Comparison of ENCODE assay signal across 16 mouse cellular contexts in the genomic region with DNA sequence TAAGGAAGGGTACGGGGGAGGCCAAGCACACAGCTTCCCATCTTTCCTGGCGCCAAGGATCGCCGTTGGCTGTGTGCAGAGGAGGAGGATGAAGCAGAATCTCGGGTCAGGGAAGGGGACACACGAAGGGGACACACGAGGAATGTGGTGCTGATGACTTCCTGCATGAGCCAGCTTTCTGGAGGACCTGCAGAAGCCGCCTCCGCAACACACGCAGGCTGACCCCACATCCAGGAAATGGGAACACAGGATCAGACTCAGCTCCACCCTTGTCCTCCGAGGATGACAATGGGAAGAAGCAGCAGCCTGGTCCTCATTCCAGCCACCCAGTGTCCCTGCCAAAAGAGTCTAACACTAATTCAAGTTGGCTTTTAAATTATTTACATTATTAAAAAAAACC. TPM values are rescaled to one million over a fixed set of nuclear protein-coding genes. Genes with fewer than 3 reads are reported as not detected.
DNase-seq lines count a peak whose midpoint lies in the region; ATAC-seq and TF ChIP-seq lines count a peak whose summit lies in the region.
"Had no signal": no experiment of that assay in that cellular context is flagged by ENCODE, and none has a peak within 500 bp of the region (broad histone marks: within the 10 kb centered on the region; RNA-seq: fewer than 3 reads in every experiment).

No protein-coding gene starts in this region.

- no peak for ATAC-seq in heart, embryonic 11.5 days (replicated peaks; ENCODE audit: insufficient number of reproducible peaks, low FRiP score, low TSS enrichment)
- ATAC-seq: CD4-positive, CD25-positive, alpha-beta regulatory T cell, adult 4 months; hindbrain, embryonic 16.5 days; midbrain, embryonic 16.5 days had no signal

- H3K9ac ChIP-seq in heart, embryonic 11.5 days (ENCODE audit: low read depth, low read length), result no peak overlapping the region

- TF ChIP-seq POLR2A in thymus, adult 2 months (IDR thresholded peaks at IDR 0.05; ENCODE audit: control insufficient read depth, extremely low read depth, insufficient read depth, low read length, poor library complexity), result no peak

- H3K9me3 ChIP-seq in heart, embryonic 11.5 days (replicated peaks; ENCODE audit: control insufficient read depth, low read length), result no peaks in the 10 kb centered on the region

- no peak overlapping the region for H3K4me2 ChIP-seq in heart, embryonic 11.5 days
- H3K4me2 ChIP-seq: liver, embryonic 11.5 days had no signal

- no peak overlapping the region for H3K27ac ChIP-seq in heart, embryonic 11.5 days (ENCODE audit: low read depth, low read length)
- H3K27ac ChIP-seq in thymus, adult 2 months (ENCODE audit: control insufficient read depth, insufficient read depth, low read length), result no peak overlapping the region
- H3K27ac ChIP-seq: stomach, postnatal 0 days had no signal

- 74% methylated on average over 11 of the region's 11 CpGs for WGBS in heart, embryonic 11.5 days (ENCODE audit: insufficient replicate concordance)
- 87% methylated on average over 11 of the region's 11 CpGs for WGBS in thymus, adult 2 months

- no peak overlapping the region for H3K4me3 ChIP-seq in heart, embryonic 11.5 days (ENCODE audit: low read depth, low read length)
- H3K4me3 ChIP-seq in thymus, adult 2 months (ENCODE audit: control insufficient read depth, insufficient read depth, low read length), result no peak overlapping the region

- no peaks in the 10 kb centered on the region for H3K27me3 ChIP-seq in heart, embryonic 11.5 days (ENCODE audit: control insufficient read depth, insufficient read depth, low read length)
- H3K27me3 ChIP-seq in thymus, adult 2 months (ENCODE audit: control insufficient read depth, insufficient read depth, low read length), result no peaks in the 10 kb centered on the region

- no peak for TF ChIP-seq CTCF in thymus, adult 2 months (IDR thresholded peaks at IDR 0.05; ENCODE audit: borderline replicate concordance, control insufficient read depth, extremely low read depth, insufficient read depth, low read length, poor library complexity)

- peak; percentile 18 for DNase-seq in heart, postnatal 4 days
- DNase-seq in adrenal gland, postnatal 36 days, result peak; percentile 30 to 35
- peak; percentile 38 for DNase-seq in kidney, postnatal 10 days
- peak; percentile 65 for DNase-seq in lung, postnatal 10 days
- DNase-seq in layer of hippocampus, postnatal 25 days (ENCODE audit: extremely low spot score in 1 of 2, low spot score in 1 of 2), result no peak
- no peak for DNase-seq in thymus, adult 2 months
- DNase-seq: cerebellum, postnatal 10 days; gastrocnemius, postnatal 36 days; left cerebral cortex, postnatal 4 days; thymus, postnatal 25 days had no signal

- no peaks in the 10 kb centered on the region for H3K36me3 ChIP-seq in heart, embryonic 11.5 days (ENCODE audit: control insufficient read depth, insufficient read depth, low read length)
- no peaks in the 10 kb centered on the region for H3K36me3 ChIP-seq in thymus, adult 2 months (ENCODE audit: control insufficient read depth, insufficient read depth, low read length)

- H3K4me1 ChIP-seq in heart, embryonic 11.5 days (ENCODE audit: control insufficient read depth, insufficient read depth, low read length), result no peaks in the 10 kb centered on the region
- H3K4me1 ChIP-seq in thymus, adult 2 months (replicated peaks; ENCODE audit: control insufficient read depth, insufficient read depth, low read length), result no peaks in the 10 kb centered on the region

RNA-seq across cellular contexts. Expression of a gene that starts 22.2 kb away (rescaled TPM):
- total RNA-seq in heart, postnatal 4 days (2021), result 10 to 100 TPM; 64.2 to 67.9 TPM
- 35.5 and 38.7 TPM in 2 replicates for polyA plus RNA-seq in heart, embryonic 11.5 days (2014; fragmentation: Nextera tagmentation; extraction: Ambion mirVana)
- 10 to 100 TPM; 49.4 to 51.0 TPM for total RNA-seq in adrenal gland, postnatal 36 days (2021)
- 10 to 100 TPM; 43.4 to 43.6 TPM for total RNA-seq in layer of hippocampus, postnatal 25 days (2021)
- polyA plus RNA-seq in thymus, adult 2 months (2012; rRNA removed), result 40.3 and 44.2 TPM in 2 replicates

RNA-seq across cellular contexts. Expression of a gene that starts 59.2 kb away (rescaled TPM):
- total RNA-seq in heart, postnatal 4 days (2021), result 1 to 10 TPM; 9.1 to 9.3 TPM
- 13.9 and 18.4 TPM in 2 replicates for polyA plus RNA-seq in heart, embryonic 11.5 days (2014; fragmentation: Nextera tagmentation; extraction: Ambion mirVana)
- total RNA-seq in adrenal gland, postnatal 36 days (2021), result 10 to 100 TPM in 1 of 2 experiments, 1 to 10 TPM in 1; 5.7 to 12.0 TPM
- 1 to 10 TPM; 4.2 to 5.6 TPM for total RNA-seq in layer of hippocampus, postnatal 25 days (2021)
- polyA plus RNA-seq in thymus, adult 2 months (2012; rRNA removed), result 2.8 and 4.4 TPM in 2 replicates

Comparison
In these comparisons a context has a peak if more than half of its experiments do, and no peak if none do; other contexts are left out.
1. DNase-seq: peak in heart, postnatal 4 days (single experiment), adrenal gland, postnatal 36 days (2 of 2), kidney, postnatal 10 days (single experiment) and lung, postnatal 10 days (single experiment); none in layer of hippocampus, postnatal 25 days (0 of 2) and thymus, adult 2 months (single experiment).